Mouse (Mus musculus) myocyte (in vitro differentiated cells): ENCODE data around the gene Pnma5. TPM values are rescaled to one million over a fixed set of nuclear protein-coding genes. Genes with fewer than 3 reads are reported as not detected.

Source experiments
- H3K27me3 ChIP-seq: one replicate; pipeline ENCODE4 v1.6.1; 2011; ENCODE audit not compliant: control insufficient read depth, insufficient read depth, insufficient read length
- H3K36me3 ChIP-seq: one replicate; pipeline ENCODE4 v1.6.1; 2011; ENCODE audit not compliant: control insufficient read depth, insufficient read depth
- H3K4me2 ChIP-seq: one replicate; pipeline ENCODE4 v1.6.1; 2011; ENCODE audit warnings: low read depth, control low read depth
- H3K4me3 ChIP-seq: one replicate; pipeline ENCODE4 v1.5.1; 2011; ENCODE audit warnings: mild to moderate bottlenecking, control low read depth, moderate library complexity
- H3K79me2 ChIP-seq: one replicate; pipeline ENCODE4 v1.6.1; 2011; ENCODE audit not compliant: control insufficient read depth, insufficient read depth
- H3ac ChIP-seq: one replicate; pipeline ENCODE4 v1.6.1; 2011; ENCODE audit not compliant: control insufficient read depth, insufficient read length
- CEBPB ChIP-seq: IDR thresholded peaks from 2 replicates; pipeline ENCODE4 v1.6.1; 2011; ENCODE audit warnings: mild to moderate bottlenecking, moderate library complexity; ENCODE audit not compliant: poor library complexity, insufficient read depth, severe bottlenecking
- E2F4 ChIP-seq: IDR thresholded peaks from one replicate; pipeline ENCODE4 v1.6.1; 2011; ENCODE audit warnings: mild to moderate bottlenecking, control low read depth, moderate library complexity; ENCODE audit not compliant: insufficient read depth
- MAX ChIP-seq: IDR thresholded peaks from one replicate; pipeline ENCODE4 v1.6.1; 2011; ENCODE audit warnings: low read depth, mild to moderate bottlenecking, control low read depth
- MYOD1 ChIP-seq, 3 experiments: IDR thresholded peaks; one replicate each; pipeline ENCODE4 v1.6.1; 2011; ENCODE audit warnings: control low read depth in 2 of 3, low read depth in 2 of 3, mild to moderate bottlenecking in 2 of 3, moderate library complexity in 1 of 3; ENCODE audit not compliant: insufficient read length in 2 of 3, control insufficient read depth in 1 of 3
- MYOG ChIP-seq, 3 experiments: IDR thresholded peaks; one replicate each; pipeline ENCODE4 v1.6.1; 2011; ENCODE audit warnings: control low read depth in 2 of 3, low read depth in 2 of 3, mild to moderate bottlenecking in 2 of 3; ENCODE audit not compliant: insufficient read length in 2 of 3, control insufficient read depth in 1 of 3, insufficient read depth in 1 of 3
- POLR2A ChIP-seq: IDR thresholded peaks from one replicate; pipeline ENCODE4 v1.6.1; 2011; ENCODE audit warnings: low read depth, mild to moderate bottlenecking, control low read depth, moderate library complexity; ENCODE audit not compliant: insufficient read length
- POLR2AphosphoS2 ChIP-seq: IDR thresholded peaks from one replicate; pipeline ENCODE4 v1.6.1; 2011; ENCODE audit warnings: low read depth, control low read depth; ENCODE audit not compliant: insufficient read length
- REST ChIP-seq: IDR thresholded peaks from one replicate; pipeline ENCODE4 v1.6.1; 2011; ENCODE audit warnings: mild to moderate bottlenecking, control low read depth, moderate library complexity; ENCODE audit not compliant: insufficient read depth, insufficient read length
- SRF ChIP-seq: IDR thresholded peaks from one replicate; pipeline ENCODE4 v1.6.1; 2011; ENCODE audit warnings: low read depth; ENCODE audit not compliant: control insufficient read depth, insufficient read length
- TCF12 ChIP-seq: IDR thresholded peaks from one replicate; pipeline ENCODE4 v1.6.1; 2011; ENCODE audit warnings: mild to moderate bottlenecking, control low read depth; ENCODE audit not compliant: poor library complexity, insufficient read depth, severe bottlenecking
- TCF3 ChIP-seq: IDR thresholded peaks from one replicate; pipeline ENCODE4 v1.6.1; 2011; ENCODE audit warnings: low read depth, control low read depth; ENCODE audit not compliant: insufficient read length
- USF1 ChIP-seq: IDR thresholded peaks from one replicate; pipeline ENCODE4 v1.6.1; 2011; ENCODE audit warnings: low read depth, mild to moderate bottlenecking, control low read depth, moderate library complexity
- polyA plus RNA-seq: library from polyadenylated mRNA; unstranded; fragments of >200 nt; fragmentation: generic; extraction: Trizol; gene quantifications from one replicate; pipeline ENCODE4 v1.2.1, GENCODE M21; 2012; ENCODE audit warnings: missing spikeins

Gene Pnma5
- polyA plus RNA-seq, 1 experiment = 0.07 TPM

DNA sequence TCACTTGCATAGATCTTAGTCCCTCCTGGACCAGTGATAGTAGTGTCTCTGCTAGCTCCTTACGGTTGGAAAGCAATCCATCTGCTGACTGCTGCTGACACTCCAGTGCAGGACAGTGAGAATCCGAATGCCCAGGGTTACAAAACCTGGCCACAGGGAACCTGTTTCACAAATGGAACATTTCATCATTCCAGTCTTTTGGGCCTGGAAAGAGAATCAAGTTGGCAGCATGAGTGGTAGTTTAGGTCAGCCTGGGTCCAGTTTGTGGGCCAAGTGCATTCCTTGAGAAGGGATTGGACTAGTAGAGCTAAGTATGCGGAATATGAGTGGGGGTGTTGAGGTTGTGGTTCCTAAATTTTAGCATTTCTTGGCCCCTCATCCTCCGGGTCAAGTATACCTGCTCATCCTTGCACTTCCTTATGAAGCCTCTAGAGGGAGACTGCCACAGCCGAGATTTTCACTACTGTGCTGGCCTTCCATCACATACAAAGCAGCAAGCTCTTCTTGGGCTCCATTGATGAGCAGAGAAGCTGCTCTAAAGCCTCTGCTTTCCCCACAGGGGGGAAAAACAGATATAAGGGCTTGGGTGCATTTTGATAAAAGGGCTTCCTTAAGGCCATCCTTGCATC, 44.5 kb downstream of the Pnma5 start:
- H3K36me3 ChIP-seq = no peaks in the 10 kb centered on the region

DNA sequence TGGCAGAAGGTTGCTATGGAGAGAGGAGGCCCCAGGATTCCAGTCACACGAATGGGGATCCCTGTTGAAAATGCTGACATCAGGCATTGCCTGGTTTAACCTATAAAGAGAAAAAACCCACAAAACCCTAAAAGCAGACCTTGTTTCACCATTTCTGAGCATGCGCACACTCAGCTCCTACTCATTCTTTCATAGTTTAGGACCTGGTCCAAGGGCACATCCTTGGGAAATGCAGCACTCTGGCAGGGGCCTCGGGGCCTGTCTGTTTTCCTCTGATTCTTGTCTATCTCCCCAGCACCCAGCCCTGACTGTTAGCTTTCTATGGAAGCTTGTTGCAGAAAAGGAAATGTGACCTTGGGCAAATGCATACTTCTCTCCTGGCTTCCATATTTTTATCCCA, 46.3 kb downstream of the Pnma5 start:
- Histone ChIP-seq H3K79me2 (no peaks in the 10 kb centered on the region), H3K27me3 (peaks cover 12% of the 10 kb centered on the region), H3K4me2 (no peak overlapping the region), H3K4me3 (no peak overlapping the region), H3ac (no peak overlapping the region), H3K36me3 (no peaks in the 10 kb centered on the region)
- TF ChIP-seq POLR2AphosphoS2 (no peak), MYOG (IDR thresholded peaks at IDR 0.05; ENCODE audit: control insufficient read depth in 1 of 3, insufficient read depth in 1 of 3, insufficient read length in 2 of 3, low read depth in 2 of 3) (no peak), E2F4 (no peak), MAX (no peak), POLR2A (no peak), MYOD1 (IDR thresholded peaks at IDR 0.05; ENCODE audit: control insufficient read depth in 1 of 3, insufficient read length in 2 of 3, low read depth in 2 of 3) (no peak), TCF12 (no peak), USF1 (no peak)

More for the DNA sequence above, 44.5 kb downstream of the Pnma5 start:
- no peak for TF ChIP-seq POLR2A
- TF ChIP-seq TCF12 = no peak
- no peak for TF ChIP-seq MYOG (IDR thresholded peaks at IDR 0.05; ENCODE audit: control insufficient read depth in 1 of 3, insufficient read depth in 1 of 3, insufficient read length in 2 of 3, low read depth in 2 of 3)
- TF ChIP-seq MAX = no peak
- TF ChIP-seq REST = no peak
- TF ChIP-seq TCF3 = no peak
- TF ChIP-seq USF1 = no peak
- no peak for TF ChIP-seq E2F4
- no peak for TF ChIP-seq POLR2AphosphoS2
- Histone ChIP-seq H3K27me3 (peaks cover 8% of the 10 kb centered on the region), H3K4me2 (no peak overlapping the region), H3K4me3 (no peak overlapping the region), H3K79me2 (no peaks in the 10 kb centered on the region), H3ac (no peak overlapping the region)

DNA sequence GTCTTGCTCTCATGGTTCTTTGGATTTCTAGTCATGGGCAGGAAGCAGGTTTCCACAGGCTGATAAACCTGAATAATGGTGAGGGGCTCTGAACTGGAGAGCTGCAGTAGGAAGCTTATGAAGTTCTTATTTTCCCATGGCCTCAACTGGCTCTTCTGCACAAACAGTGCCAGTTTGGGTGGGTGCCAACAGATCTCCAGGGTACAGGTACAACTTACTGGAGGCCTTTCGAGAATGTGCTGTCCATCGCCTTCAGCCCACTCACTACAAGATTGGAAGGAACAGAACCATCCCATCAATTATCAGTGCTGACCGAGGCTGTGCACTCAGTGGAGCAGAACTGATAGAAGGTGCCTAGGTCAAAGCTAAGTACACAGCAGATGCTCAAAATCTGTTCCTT, 48.5 kb downstream of the Pnma5 start:
- no peak overlapping the region for H3K4me3 ChIP-seq
- no peak overlapping the region for H3K4me2 ChIP-seq

DNA sequence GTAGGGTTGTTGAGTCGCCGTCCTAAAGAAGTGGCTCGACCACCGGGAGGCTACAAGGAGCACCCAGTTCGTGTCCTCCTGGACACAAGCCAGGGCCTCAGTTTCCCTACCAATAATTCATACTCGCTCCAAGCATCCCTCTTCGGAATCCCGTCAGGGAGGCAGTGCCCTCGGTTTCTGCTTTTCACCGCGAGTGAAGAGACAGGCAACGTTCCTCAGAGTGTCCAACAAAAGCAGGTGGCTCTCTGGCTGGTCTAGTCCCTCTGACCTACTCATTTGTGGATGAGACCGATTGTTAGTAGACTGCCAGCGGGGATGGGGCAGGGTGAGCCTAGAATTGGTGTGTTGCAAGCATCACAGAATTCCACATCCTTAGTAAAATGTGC, 49.4 kb downstream of the Pnma5 start:
- no peak overlapping the region for H3K4me3 ChIP-seq

More for the DNA sequence above, 48.5 kb downstream of the Pnma5 start:
- H3K27me3 ChIP-seq = peaks cover 11% of the 10 kb centered on the region
- TF ChIP-seq TCF12 (no peak), MYOD1 (IDR thresholded peaks at IDR 0.05; ENCODE audit: control insufficient read depth in 1 of 3, insufficient read length in 2 of 3, low read depth in 2 of 3) (no peak), REST (no peak), E2F4 (no peak), MYOG (IDR thresholded peaks at IDR 0.05; ENCODE audit: control insufficient read depth in 1 of 3, insufficient read depth in 1 of 3, insufficient read length in 2 of 3, low read depth in 2 of 3) (no peak), CEBPB (no peak), TCF3 (no peak), POLR2A (no peak), POLR2AphosphoS2 (no peak), USF1 (no peak), MAX (no peak), SRF (no peak)
- H3K36me3 ChIP-seq = no peaks in the 10 kb centered on the region
- H3ac ChIP-seq = no peak overlapping the region
- H3K79me2 ChIP-seq = no peaks in the 10 kb centered on the region

DNA sequence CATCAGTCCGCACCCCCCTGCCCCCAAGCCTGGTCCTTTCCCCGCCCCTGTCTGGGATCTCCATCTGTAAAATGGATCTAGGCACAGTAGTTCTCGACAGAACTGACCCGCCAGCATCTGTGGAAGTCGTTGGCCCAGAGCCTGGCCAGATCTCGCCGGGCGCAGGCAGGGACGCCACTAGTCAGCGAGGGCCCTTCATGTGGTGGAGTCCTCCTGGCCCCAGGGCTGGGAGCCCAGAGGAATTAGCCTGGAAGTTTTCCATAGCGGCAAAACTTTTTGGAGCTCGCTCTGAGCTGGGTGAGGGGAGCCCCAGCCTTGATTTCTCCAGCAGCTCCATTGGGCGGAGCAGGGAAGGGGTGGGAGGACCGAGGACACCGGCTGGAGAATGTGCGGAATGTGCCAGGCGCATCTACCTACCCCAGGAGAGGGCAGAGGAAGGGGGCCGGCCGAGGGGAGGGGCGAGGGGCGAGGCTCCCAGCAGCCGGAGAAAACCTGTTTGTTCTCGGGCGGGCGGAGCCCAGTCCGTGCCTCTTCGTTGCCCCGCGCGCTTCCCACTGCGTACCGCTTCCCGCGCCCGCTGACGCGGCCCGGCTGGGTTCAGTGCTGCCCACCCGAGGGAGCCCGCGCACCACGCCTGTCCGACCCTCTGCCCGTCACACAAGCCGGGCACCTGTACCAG, 49.9 kb downstream of the Pnma5 start, which contains the start of gene Zfp185:
Gene Zfp185 (plus strand): TSS at position 499 of the 679 bp plus-strand sequence.
- no peaks in the 10 kb centered on the region for H3K79me2 ChIP-seq
- TF ChIP-seq MYOG (IDR thresholded peaks at IDR 0.05; ENCODE audit: control insufficient read depth in 1 of 3, insufficient read depth in 1 of 3, insufficient read length in 2 of 3, low read depth in 2 of 3) = no peak
- TF ChIP-seq USF1 = no peak
- no peak for TF ChIP-seq SRF
- TF ChIP-seq TCF12 = no peak
- TF ChIP-seq REST = no peak
- TF ChIP-seq CEBPB = no peak
- no peak for TF ChIP-seq POLR2AphosphoS2
- TF ChIP-seq POLR2A = no peak
- no peak for TF ChIP-seq E2F4
- TF ChIP-seq TCF3 = no peak
- TF ChIP-seq MAX = no peak
- no peak for TF ChIP-seq MYOD1 (IDR thresholded peaks at IDR 0.05; ENCODE audit: control insufficient read depth in 1 of 3, insufficient read length in 2 of 3, low read depth in 2 of 3)
- H3K4me3 ChIP-seq = no peak within 1 kb of the TSS
- H3K4me2 ChIP-seq = peak within 1 kb of the TSS; percentile 30
- H3ac ChIP-seq = no peak within 1 kb of the TSS
- peaks cover 15% of the 10 kb centered on the region for H3K27me3 ChIP-seq
- no peaks in the 10 kb centered on the region for H3K36me3 ChIP-seq

More for the DNA sequence above, 49.4 kb downstream of the Pnma5 start:
- TF ChIP-seq MYOD1 (IDR thresholded peaks at IDR 0.05; ENCODE audit: control insufficient read depth in 1 of 3, insufficient read length in 2 of 3, low read depth in 2 of 3) (no peak), TCF3 (no peak), USF1 (no peak), MYOG (IDR thresholded peaks at IDR 0.05; ENCODE audit: control insufficient read depth in 1 of 3, insufficient read depth in 1 of 3, insufficient read length in 2 of 3, low read depth in 2 of 3) (no peak), POLR2AphosphoS2 (no peak), POLR2A (no peak), E2F4 (no peak), MAX (no peak), CEBPB (no peak)
- Histone ChIP-seq H3ac (no peak overlapping the region), H3K27me3 (peaks cover 15% of the 10 kb centered on the region), H3K36me3 (no peaks in the 10 kb centered on the region), H3K4me2 (peak overlapping the region; percentile 30), H3K79me2 (no peaks in the 10 kb centered on the region)
